Mouse (Mus musculus): ENCODE results near the gene Pdzd3. TPM values are rescaled to one million over a fixed set of nuclear protein-coding genes. Genes with fewer than 3 reads are reported as not detected.
A peak's percentile ranks its signal among the peaks of the same experiment; 100 is the strongest.

The Pdzd3 gene
- polyA plus RNA-seq, 1 experiment from 2014 or later = 0.13 TPM

DNA sequence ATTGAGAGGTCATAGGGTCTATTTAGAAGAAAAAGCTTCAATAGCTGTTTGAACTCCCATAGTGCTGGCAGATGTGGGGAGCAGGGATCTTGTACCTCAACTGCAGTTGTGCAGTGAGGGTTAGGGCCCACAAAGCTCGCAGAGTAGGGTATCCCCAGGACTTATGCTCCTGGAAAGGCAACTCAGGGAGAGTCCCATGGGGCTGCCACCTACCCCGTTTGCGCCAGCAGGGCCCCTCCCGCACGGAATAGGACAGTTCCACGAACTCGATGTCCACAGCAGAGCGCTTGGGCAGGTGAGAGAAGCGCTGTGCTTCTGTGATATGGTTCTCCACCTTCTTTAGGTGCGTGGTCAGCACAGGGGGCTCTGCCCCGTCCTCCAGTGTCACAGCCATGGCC lies 35.7 kb upstream of the Pdzd3 start:
- TF ChIP-seq EP300 (IDR thresholded peaks at IDR 0.05) (no peak), CTCF (IDR thresholded peaks at IDR 0.05) (no peak)
- Histone ChIP-seq H3K27ac (ENCODE audit: low read length) (no peak overlapping the region), H3K27me3 (replicated peaks; ENCODE audit: insufficient read depth, low read length) (peaks cover 12% of the 10 kb centered on the region), H3K4me3 (ENCODE audit: low read depth, low read length) (peak overlapping the region; percentile 40), H3K9ac (replicated peaks; ENCODE audit: low read depth) (peak overlapping the region; percentile 19; the same call in 1 of the 2 replicates), H3K4me2 (replicated peaks; ENCODE audit: low read depth, low read length) (peak overlapping the region; percentile 76), H3K36me3 (ENCODE audit: insufficient read depth, low read length) (no peaks in the 10 kb centered on the region), H3K4me1 (ENCODE audit: insufficient read depth, low read depth, low read length) (peaks cover 14% of the 10 kb centered on the region; the same call in 1 of the 2 replicates), H3K9me3 (ENCODE audit: low read length) (no peaks in the 10 kb centered on the region)
- WGBS = 12% methylated on average over 11 of the region's 11 CpGs
- peak; percentile 21; the same call in 1 of the 2 replicates for ATAC-seq
- DNase-seq (ENCODE audit: low spot score) = no peak

- Histone ChIP-seq H3K4me2 (replicated peaks; ENCODE audit: low read depth, low read length) (no peak overlapping the region), H3K4me1 (ENCODE audit: insufficient read depth, low read depth, low read length) (peaks cover 14% of the 10 kb centered on the region; the same call in 1 of the 2 replicates), H3K9ac (replicated peaks; ENCODE audit: low read depth) (no peak overlapping the region), H3K27ac (ENCODE audit: low read length) (no peak overlapping the region), H3K36me3 (ENCODE audit: insufficient read depth, low read length) (no peaks in the 10 kb centered on the region), H3K9me3 (ENCODE audit: low read length) (no peaks in the 10 kb centered on the region), H3K4me3 (ENCODE audit: low read depth, low read length) (no peak overlapping the region), H3K27me3 (replicated peaks; ENCODE audit: insufficient read depth, low read length) (peaks cover 12% of the 10 kb centered on the region)
- no peak for TF ChIP-seq CTCF (IDR thresholded peaks at IDR 0.05)
- no peak for TF ChIP-seq EP300 (IDR thresholded peaks at IDR 0.05)
- ATAC-seq = no peak
- 10% methylated on average over 6 of the region's 6 CpGs for WGBS
- no peak for DNase-seq (ENCODE audit: low spot score)
Observed at GRCm38 (mm10) chr9:44286256-44286850, 35.1 kb upstream of the Pdzd3 start.

DNA sequence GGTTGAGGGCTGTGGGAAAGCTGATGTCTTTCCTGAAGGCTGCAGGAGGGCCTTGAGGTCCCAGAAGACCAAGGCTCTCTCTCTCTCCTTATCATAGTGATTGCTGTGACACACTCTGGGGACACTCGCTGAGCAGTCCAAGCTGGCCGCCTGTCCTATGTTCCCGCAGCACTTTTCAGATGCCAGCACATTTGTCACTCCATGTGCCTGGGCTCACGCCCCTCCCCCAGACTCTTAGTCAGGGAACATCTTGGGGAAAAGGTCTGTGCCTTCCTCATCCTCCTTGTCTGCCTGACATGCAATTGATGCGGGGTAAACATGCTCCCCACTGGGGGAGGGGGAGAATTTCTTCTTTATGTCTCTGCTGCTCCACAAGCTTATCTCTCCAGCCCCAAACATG lies 31.9 kb upstream of the Pdzd3 start:
- H3K9me3 ChIP-seq (ENCODE audit: low read length) = no peaks in the 10 kb centered on the region
- DNase-seq (ENCODE audit: low spot score) (no peak), ATAC-seq (no peak)
- H3K27me3 ChIP-seq (replicated peaks; ENCODE audit: insufficient read depth, low read length) = peaks cover 12% of the 10 kb centered on the region
- TF ChIP-seq CTCF (IDR thresholded peaks at IDR 0.05) = no peak
- no peak for TF ChIP-seq EP300 (IDR thresholded peaks at IDR 0.05)
- H3K27ac ChIP-seq (ENCODE audit: low read length) = no peak overlapping the region
- H3K9ac ChIP-seq (replicated peaks; ENCODE audit: low read depth) = no peak overlapping the region
- H3K4me3 ChIP-seq (ENCODE audit: low read depth, low read length) = no peak overlapping the region
- no peak overlapping the region for H3K4me2 ChIP-seq (replicated peaks; ENCODE audit: low read depth, low read length)
- peaks cover 11% of the 10 kb centered on the region; the same call in 1 of the 2 replicates for H3K4me1 ChIP-seq (ENCODE audit: insufficient read depth, low read depth, low read length)
- 52% methylated on average over 5 of the region's 5 CpGs for WGBS
- no peaks in the 10 kb centered on the region for H3K36me3 ChIP-seq (ENCODE audit: insufficient read depth, low read length)

GRCm38 (mm10) chr9:44269973-44270372 lies 18.7 kb upstream of the Pdzd3 start:
- Histone ChIP-seq H3K4me1 (ENCODE audit: insufficient read depth, low read depth, low read length) (peaks cover 7% of the 10 kb centered on the region; the same call in 1 of the 2 replicates), H3K9me3 (ENCODE audit: low read length) (no peaks in the 10 kb centered on the region), H3K4me2 (replicated peaks; ENCODE audit: low read depth, low read length) (no peak overlapping the region), H3K27me3 (replicated peaks; ENCODE audit: insufficient read depth, low read length) (no peaks in the 10 kb centered on the region), H3K36me3 (ENCODE audit: insufficient read depth, low read length) (no peaks in the 10 kb centered on the region), H3K27ac (ENCODE audit: low read length) (no peak overlapping the region), H3K9ac (replicated peaks; ENCODE audit: low read depth) (no peak overlapping the region), H3K4me3 (ENCODE audit: low read depth, low read length) (no peak overlapping the region)
- DNase-seq (ENCODE audit: low spot score) = no peak
- no peak for TF ChIP-seq EP300 (IDR thresholded peaks at IDR 0.05)
- no peak for TF ChIP-seq CTCF (IDR thresholded peaks at IDR 0.05)
- ATAC-seq = no peak
- WGBS = 85% methylated on average over 4 of the region's 4 CpGs

DNA sequence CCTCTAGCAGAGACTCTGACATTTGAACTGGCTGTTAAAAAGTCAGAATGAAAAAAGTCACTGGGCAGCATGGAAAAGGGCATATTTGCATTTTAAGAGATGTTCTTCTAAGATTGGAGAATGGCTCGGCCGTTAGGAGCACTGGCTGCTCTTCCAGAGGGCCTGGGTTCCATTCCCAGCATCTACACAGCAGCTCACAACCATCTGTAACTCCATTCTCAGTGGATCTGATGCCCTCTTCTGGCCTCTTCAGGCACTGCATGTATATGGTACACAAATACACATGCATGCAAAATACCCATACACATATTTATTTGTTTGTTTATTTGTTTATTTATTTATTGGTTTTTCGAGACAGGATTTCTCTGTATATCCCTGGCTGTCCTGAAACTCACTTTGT lies 17.8 kb upstream of the Pdzd3 start:
- ATAC-seq (no peak), DNase-seq (ENCODE audit: low spot score) (no peak)
- WGBS = 71% methylated on average over 3 of the region's 3 CpGs
- Histone ChIP-seq H3K4me2 (replicated peaks; ENCODE audit: low read depth, low read length) (no peak overlapping the region), H3K36me3 (ENCODE audit: insufficient read depth, low read length) (no peaks in the 10 kb centered on the region), H3K4me1 (ENCODE audit: insufficient read depth, low read depth, low read length) (peaks cover 7% of the 10 kb centered on the region; the same call in 1 of the 2 replicates), H3K27me3 (replicated peaks; ENCODE audit: insufficient read depth, low read length) (no peaks in the 10 kb centered on the region), H3K4me3 (ENCODE audit: low read depth, low read length) (no peak overlapping the region), H3K27ac (ENCODE audit: low read length) (no peak overlapping the region), H3K9ac (replicated peaks; ENCODE audit: low read depth) (no peak overlapping the region), H3K9me3 (ENCODE audit: low read length) (no peaks in the 10 kb centered on the region)
- TF ChIP-seq CTCF (IDR thresholded peaks at IDR 0.05) = peak; percentile 71
- no peak for TF ChIP-seq EP300 (IDR thresholded peaks at IDR 0.05)

DNA sequence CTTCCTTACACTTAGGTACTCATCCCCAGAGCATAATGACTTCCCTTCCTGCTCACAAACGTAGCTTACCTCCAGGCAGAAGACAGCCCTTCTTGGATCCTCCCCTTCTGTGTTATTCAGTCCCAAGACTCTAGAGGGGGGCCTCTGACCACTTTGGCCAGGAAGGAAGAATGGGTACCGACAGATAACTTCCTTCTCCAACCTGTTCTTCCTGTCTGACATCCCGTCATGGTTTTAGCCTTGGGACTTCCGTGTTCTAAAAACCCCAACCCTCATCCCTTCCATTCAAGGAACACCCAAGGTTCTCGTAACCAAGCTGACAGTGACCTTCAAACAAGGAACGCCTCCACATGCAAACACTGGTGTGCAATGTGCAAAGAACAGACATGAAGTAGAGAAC lies 17.2 kb upstream of the Pdzd3 start, which contains the start of gene Nlrx1:
Gene Nlrx1, minus strand, starts transcription at position 168 of the 400 bp plus-strand sequence.
- ATAC-seq (peak; percentile 43), DNase-seq (ENCODE audit: low spot score) (peak; percentile 63)
- Histone ChIP-seq H3K36me3 (ENCODE audit: insufficient read depth, low read length) (no peaks in the 10 kb centered on the region), H3K27me3 (replicated peaks; ENCODE audit: insufficient read depth, low read length) (no peaks in the 10 kb centered on the region), H3K27ac (ENCODE audit: low read length) (peak within 1 kb of the TSS; percentile 92), H3K4me1 (ENCODE audit: insufficient read depth, low read depth, low read length) (peaks cover 7% of the 10 kb centered on the region; the same call in 1 of the 2 replicates), H3K4me3 (ENCODE audit: low read depth, low read length) (peak within 1 kb of the TSS; percentile 56), H3K9me3 (ENCODE audit: low read length) (no peaks in the 10 kb centered on the region), H3K4me2 (replicated peaks; ENCODE audit: low read depth, low read length) (peak within 1 kb of the TSS; percentile 86), H3K9ac (replicated peaks; ENCODE audit: low read depth) (peak within 1 kb of the TSS; percentile 95)
- 49% methylated on average over 6 of the region's 6 CpGs for WGBS
- TF ChIP-seq CTCF (IDR thresholded peaks at IDR 0.05) = no peak
- TF ChIP-seq EP300 (IDR thresholded peaks at IDR 0.05) = no peak

All from lung, postnatal 0 days (tissue).